Mouse (Mus musculus) kidney, embryonic 16.5 days (tissue): ENCODE measurements around the gene Tmem198b. TPM values are rescaled to one million over a fixed set of nuclear protein-coding genes. Genes with fewer than 3 reads are reported as not detected.

Experiments
- ATAC-seq: fragments of 200-750 bp; cut with Nextera tagmentation; 2 replicates; pipeline ENCODE4 v1.8.0; 2017; ENCODE audit warnings: moderate TSS enrichment; ENCODE audit not compliant: low FRiP score, low TSS enrichment
- H3K27ac ChIP-seq: fragments of 300-500 bp; sonication (generic); 2 replicates; pipeline ENCODE4 v1.5.1; 2014; ENCODE audit warnings: low read length
- H3K27me3 ChIP-seq: fragments of 300-500 bp; sonication (generic); 2 replicates; pipeline ENCODE4 v1.6.1; 2014; ENCODE audit warnings: low read length, control low read depth, mixed read lengths; ENCODE audit not compliant: insufficient read depth
- H3K36me3 ChIP-seq: fragments of 300-500 bp; sonication (generic); 2 replicates; pipeline ENCODE4 v1.6.1; 2014; ENCODE audit warnings: low read length, control low read depth, mixed read lengths; ENCODE audit not compliant: insufficient read depth
- H3K4me1 ChIP-seq: fragments of 300-500 bp; sonication (generic); 2 replicates; pipeline ENCODE4 v1.6.1; 2014; ENCODE audit warnings: low read length, control low read depth, mixed read lengths; ENCODE audit not compliant: insufficient read depth
- H3K4me2 ChIP-seq: fragments of 300-500 bp; sonication (generic); replicated peaks from 2 replicates; pipeline ENCODE4 v1.6.1; 2014; ENCODE audit warnings: low read depth, low read length
- H3K4me3 ChIP-seq: fragments of 300-500 bp; sonication (generic); 2 replicates; pipeline ENCODE4 v1.5.1; 2014; ENCODE audit warnings: mild to moderate bottlenecking, low read length
- H3K9ac ChIP-seq: fragments of 300-500 bp; sonication (generic); replicated peaks from 2 replicates; pipeline ENCODE4 v1.6.1; 2014; ENCODE audit warnings: low read length
- H3K9me3 ChIP-seq: fragments of 300-500 bp; sonication (generic); 2 replicates; pipeline ENCODE4 v1.6.1; 2016; ENCODE audit warnings: low read length, control low read depth
- WGBS: fragments of 180-500 bp; shearing (Covaris S2); extraction: QIAGEN DNeasy Blood & Tissue Kit; methylation state at CpG from one replicate; pipeline ENCODE4 v1.1.7; 2014; 5-methylcytosine and 5-hydroxymethylcytosine counted together
- polyA plus RNA-seq: library from polyadenylated mRNA; unstranded; fragments of >200 nt; fragmentation: Nextera tagmentation; extraction: Ambion mirVana; gene quantifications from 2 replicates; pipeline ENCODE4 v1.2.1, GENCODE M21; 2015

The Tmem198b gene
- polyA plus RNA-seq, 1 experiment from 2014 or later: 19.3 TPM

- H3K9me3 ChIP-seq: no peaks in the 10 kb centered on the region
- peak overlapping the region; percentile 69 for H3K4me3 ChIP-seq
- H3K27ac ChIP-seq: peak overlapping the region; percentile 98
- peaks cover 21% of the 10 kb centered on the region for H3K36me3 ChIP-seq
- no peaks in the 10 kb centered on the region for H3K27me3 ChIP-seq
- peak overlapping the region; percentile 96 for H3K9ac ChIP-seq
- 2% methylated on average over 6 of the region's 6 CpGs for WGBS
- peak overlapping the region; percentile 95 for H3K4me2 ChIP-seq
- ATAC-seq: no peak
- peaks cover 39% of the 10 kb centered on the region for H3K4me1 ChIP-seq
Observed at GRCm38 (mm10) chr10:128803361-128803760, 809 bp downstream of the Tmem198b start.

DNA sequence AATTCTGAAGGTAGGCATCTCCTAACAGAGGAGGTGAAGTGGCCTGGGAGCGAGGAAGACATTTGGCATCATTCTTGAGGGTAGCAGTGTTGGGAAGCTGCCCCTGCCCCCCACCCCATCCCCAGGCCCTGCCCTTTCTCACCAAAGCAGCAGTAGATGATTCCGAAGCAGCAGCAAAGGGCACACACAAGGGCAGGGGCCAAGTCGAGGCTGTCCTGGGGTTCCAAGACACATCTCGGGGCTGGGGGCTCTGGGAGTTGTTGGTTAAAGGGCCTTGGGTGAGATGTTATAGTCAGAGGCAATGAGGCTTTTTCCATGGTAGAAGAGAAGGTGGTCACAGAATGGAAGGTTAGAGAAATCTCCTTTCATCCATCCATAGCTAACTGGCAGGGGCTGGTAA, 1.2 kb downstream of the Tmem198b start:
- peak overlapping the region; percentile 69 for H3K4me3 ChIP-seq
- 56% methylated on average over 4 of the region's 4 CpGs for WGBS

DNA sequence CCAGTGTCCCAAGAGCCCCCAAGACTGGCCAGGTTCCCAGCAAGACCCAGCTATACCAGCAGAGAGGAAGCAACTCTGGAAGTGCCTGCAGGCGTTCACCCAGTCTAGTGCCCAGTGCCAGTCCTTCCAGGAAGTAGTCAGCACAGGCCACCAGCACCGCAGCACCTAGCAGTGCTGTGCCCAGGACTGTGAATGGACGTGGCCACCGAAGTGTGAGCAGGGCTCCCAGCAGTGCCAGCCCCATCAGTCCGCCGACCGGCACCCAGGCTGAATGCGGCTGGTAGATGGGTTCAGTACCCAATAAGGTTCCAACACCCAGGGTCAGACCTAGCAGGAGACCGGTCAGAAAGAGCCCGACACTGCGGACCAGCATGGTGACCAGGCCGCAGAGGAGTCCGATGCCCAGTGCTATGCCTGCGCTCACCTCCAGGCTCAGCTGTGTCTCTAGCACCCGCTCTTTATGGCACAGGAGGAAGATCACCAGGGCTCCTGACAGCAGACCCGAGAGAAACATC, 2.1 kb downstream of the Tmem198b start:
- no peak for ATAC-seq
- no peaks in the 10 kb centered on the region for H3K9me3 ChIP-seq
- peaks cover 16% of the 10 kb centered on the region for H3K36me3 ChIP-seq
- no peak overlapping the region for H3K4me3 ChIP-seq
- no peak overlapping the region for H3K4me2 ChIP-seq
- peaks cover 25% of the 10 kb centered on the region for H3K4me1 ChIP-seq
- WGBS: 91% methylated on average over 16 of the region's 16 CpGs
- H3K27ac ChIP-seq: no peak overlapping the region
- no peaks in the 10 kb centered on the region for H3K27me3 ChIP-seq
- no peak overlapping the region for H3K9ac ChIP-seq

More for the DNA sequence above, 1.2 kb downstream of the Tmem198b start:
- H3K27me3 ChIP-seq: no peaks in the 10 kb centered on the region
- no peaks in the 10 kb centered on the region for H3K9me3 ChIP-seq
- peak overlapping the region; percentile 95 for H3K4me2 ChIP-seq
- H3K36me3 ChIP-seq: peaks cover 21% of the 10 kb centered on the region
- peaks cover 35% of the 10 kb centered on the region for H3K4me1 ChIP-seq
- ATAC-seq: no peak
- peak overlapping the region; percentile 98; the same call in 1 of the 2 replicates for H3K27ac ChIP-seq
- H3K9ac ChIP-seq: peak overlapping the region; percentile 96

- 96% methylated on average over 8 of the region's 8 CpGs for WGBS
Observed at GRCm38 (mm10) chr10:128798676-128799075, 5.5 kb downstream of the Tmem198b start.

DNA sequence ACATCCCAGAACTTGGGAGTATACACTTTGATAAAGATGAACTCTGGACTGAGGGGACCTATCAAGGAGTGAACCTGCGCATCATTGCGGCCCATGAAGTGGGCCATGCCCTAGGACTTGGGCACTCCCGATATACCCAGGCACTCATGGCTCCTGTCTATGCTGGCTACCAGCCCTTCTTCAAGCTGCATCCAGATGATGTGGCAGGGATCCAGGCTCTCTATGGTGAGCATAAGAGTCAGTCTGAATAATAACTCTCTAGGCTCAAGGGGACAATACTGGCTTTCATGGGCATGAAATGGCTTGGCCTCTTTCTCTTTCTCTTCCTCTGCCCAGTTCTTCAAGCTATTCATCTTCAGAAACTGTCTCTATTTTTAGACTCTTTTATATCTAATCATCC, 8.6 kb downstream of the Tmem198b start:
- Histone ChIP-seq H3K27me3 (no peaks in the 10 kb centered on the region), H3K36me3 (0 out of 2 replicates have a peak, but pooled peaks cover 4% of the 10 kb centered on the region), H3K9ac (no peak overlapping the region), H3K4me1 (no peaks in the 10 kb centered on the region), H3K9me3 (no peaks in the 10 kb centered on the region), H3K27ac (no peak overlapping the region), H3K4me2 (no peak overlapping the region), H3K4me3 (no peak overlapping the region)
- WGBS: 97% methylated on average over 3 of the region's 3 CpGs
- no peak for ATAC-seq

More at GRCm38 (mm10) chr10:128798676-128799075, 5.5 kb downstream of the Tmem198b start:
- Histone ChIP-seq H3K9me3 (no peaks in the 10 kb centered on the region), H3K36me3 (peaks cover 9% of the 10 kb centered on the region; the same call in 1 of the 2 replicates), H3K27me3 (no peaks in the 10 kb centered on the region), H3K4me3 (no peak overlapping the region), H3K4me1 (peaks cover 11% of the 10 kb centered on the region), H3K9ac (no peak overlapping the region), H3K4me2 (no peak overlapping the region), H3K27ac (no peak overlapping the region)
- ATAC-seq: no peak

DNA sequence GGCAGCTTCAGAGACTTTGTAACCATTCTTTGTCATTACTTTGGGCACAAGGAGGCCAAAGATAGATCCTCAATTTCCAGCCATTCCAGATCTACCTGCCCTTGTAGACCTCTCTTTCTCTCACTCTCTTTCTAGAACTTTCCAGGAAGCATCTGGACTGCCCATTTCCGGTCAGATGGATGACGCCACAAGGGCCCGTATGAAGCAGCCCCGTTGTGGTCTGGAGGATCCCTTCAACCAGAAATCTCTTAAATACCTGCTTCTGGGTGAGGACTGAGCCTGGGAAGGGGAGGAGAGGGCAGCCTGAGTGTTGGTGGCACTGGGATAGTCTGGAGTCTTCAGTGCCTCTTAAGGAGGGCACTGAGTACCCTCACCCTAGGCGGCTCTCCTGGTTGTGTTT, 9.8 kb downstream of the Tmem198b start:
- 85% methylated on average over 5 of the region's 5 CpGs for WGBS

DNA sequence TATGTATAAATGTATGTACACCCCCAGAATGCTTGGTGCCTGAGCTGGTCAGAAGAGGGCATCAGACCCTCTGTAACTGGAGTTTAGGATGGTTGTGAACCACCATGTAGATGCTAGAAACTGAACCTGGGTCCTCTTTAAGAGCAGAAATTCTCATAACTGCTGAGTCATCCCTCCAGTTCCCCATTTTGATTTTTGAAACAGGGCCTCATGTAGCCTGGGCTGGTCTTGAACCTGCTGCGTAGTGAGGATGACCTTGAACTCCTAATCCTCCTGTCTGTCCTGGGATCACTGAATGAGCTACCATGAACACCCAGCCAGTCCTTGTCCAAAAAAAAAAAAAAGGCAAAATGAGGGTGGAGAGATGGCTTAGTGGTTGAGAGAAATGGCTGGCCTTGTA, 10.9 kb downstream of the Tmem198b start:
- ATAC-seq: no peak
- H3K9me3 ChIP-seq: no peaks in the 10 kb centered on the region
- no peaks in the 10 kb centered on the region for H3K4me1 ChIP-seq
- H3K27ac ChIP-seq: no peak overlapping the region
- no peak overlapping the region for H3K4me3 ChIP-seq
- H3K4me2 ChIP-seq: no peak overlapping the region
- H3K36me3 ChIP-seq: no peaks in the 10 kb centered on the region
- H3K27me3 ChIP-seq: no peaks in the 10 kb centered on the region
- no peak overlapping the region for H3K9ac ChIP-seq
- 90% methylated on average over 1 of the region's 1 CpGs for WGBS

More for the DNA sequence above, 9.8 kb downstream of the Tmem198b start:
- H3K36me3 ChIP-seq: no peaks in the 10 kb centered on the region
- no peaks in the 10 kb centered on the region for H3K4me1 ChIP-seq
- no peak overlapping the region for H3K4me3 ChIP-seq
- no peak for ATAC-seq
- no peak overlapping the region for H3K4me2 ChIP-seq
- H3K9ac ChIP-seq: no peak overlapping the region
- H3K27ac ChIP-seq: no peak overlapping the region
- H3K27me3 ChIP-seq: no peaks in the 10 kb centered on the region
- no peaks in the 10 kb centered on the region for H3K9me3 ChIP-seq

DNA sequence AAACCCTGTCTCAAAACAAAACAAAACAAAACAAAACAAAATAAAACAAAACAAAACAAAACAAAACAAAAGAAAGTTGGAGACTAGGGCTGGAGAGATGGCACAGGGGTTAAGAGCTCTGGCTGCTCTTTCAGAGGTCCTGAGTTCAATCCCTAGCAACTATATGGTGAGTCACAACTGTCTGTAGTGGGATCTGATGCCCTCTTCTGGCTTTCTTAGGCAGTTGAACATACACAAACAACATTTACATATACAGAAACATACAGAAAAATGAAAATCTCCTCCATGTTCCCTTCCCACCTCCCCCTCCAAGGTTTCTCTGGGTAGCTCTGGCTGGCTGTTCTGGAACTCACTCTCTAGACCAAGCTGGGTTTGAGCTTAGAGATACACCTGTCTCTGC, 12.1 kb downstream of the Tmem198b start:
- Histone ChIP-seq H3K9ac (no peak overlapping the region), H3K4me2 (no peak overlapping the region), H3K9me3 (no peaks in the 10 kb centered on the region), H3K27ac (no peak overlapping the region), H3K4me3 (no peak overlapping the region), H3K4me1 (no peaks in the 10 kb centered on the region), H3K27me3 (no peaks in the 10 kb centered on the region), H3K36me3 (no peaks in the 10 kb centered on the region)
- ATAC-seq: no peak

GRCm38 (mm10) chr10:128790398-128791124, 13.6 kb downstream of the Tmem198b start, which contains the start of gene Mmp19:
Mmp19 (plus strand) TSS chr10:128790910.
- H3K4me3 ChIP-seq: no peak within 1 kb of the TSS
- H3K9ac ChIP-seq: no peak within 1 kb of the TSS
- no peak within 1 kb of the TSS for H3K27ac ChIP-seq

DNA sequence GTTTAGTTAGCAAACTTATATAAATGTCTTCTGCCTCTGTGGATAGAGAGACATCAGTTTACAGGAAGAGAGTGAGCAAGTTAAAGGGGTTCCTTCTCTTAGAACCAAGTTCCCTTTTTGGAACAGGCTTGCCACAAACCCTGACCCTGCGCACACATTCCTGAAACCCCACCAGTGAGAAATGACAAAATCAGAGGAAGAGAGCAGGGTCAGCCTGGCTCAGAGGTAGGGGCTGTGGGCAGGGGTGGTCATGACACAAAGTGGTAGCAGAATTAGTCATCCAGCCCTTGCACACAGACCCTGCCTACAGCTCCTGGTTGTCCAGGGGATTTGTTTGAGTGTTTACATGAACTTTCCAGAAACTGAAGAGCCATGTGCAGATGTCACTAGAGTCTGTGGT, 24.0 kb downstream of the Tmem198b start:
- no peak for ATAC-seq
- H3K4me1 ChIP-seq: peaks cover 6% of the 10 kb centered on the region
- H3K27me3 ChIP-seq: no peaks in the 10 kb centered on the region
- H3K27ac ChIP-seq: no peak overlapping the region
- no peak overlapping the region for H3K4me2 ChIP-seq
- H3K9ac ChIP-seq: no peak overlapping the region
- H3K9me3 ChIP-seq: peaks cover 9% of the 10 kb centered on the region; the same call in 1 of the 2 replicates
- H3K4me3 ChIP-seq: no peak overlapping the region
- WGBS: 92% methylated on average over 1 of the region's 1 CpGs
- H3K36me3 ChIP-seq: no peaks in the 10 kb centered on the region

More at GRCm38 (mm10) chr10:128790398-128791124, 13.6 kb downstream of the Tmem198b start, which contains the start of gene Mmp19:
- Histone ChIP-seq H3K9me3 (no peaks in the 10 kb centered on the region), H3K4me1 (no peaks in the 10 kb centered on the region), H3K36me3 (no peaks in the 10 kb centered on the region), H3K4me2 (no peak within 1 kb of the TSS), H3K27me3 (no peaks in the 10 kb centered on the region)
- 77% methylated on average over 7 of the region's 7 CpGs for WGBS
- no peak for ATAC-seq
